Mouse (Mus musculus) hindbrain, embryonic 11.5 days (tissue): Measurements from ENCODE around the gene Atp8b4. TPM values are rescaled to one million over a fixed set of nuclear protein-coding genes. Genes with fewer than 3 reads are reported as not detected.

Source experiments
- ATAC-seq: fragments of 200-750 bp; cut with Nextera tagmentation; 2 replicates; pipeline ENCODE4 v1.8.0; 2017; ENCODE audit warnings: mild to moderate bottlenecking, moderate TSS enrichment, moderate library complexity; ENCODE audit not compliant: low FRiP score
- DNase-seq: peaks from one replicate; pipeline ENCODE4 v3.0.0-alpha.2; 2015; ENCODE audit warnings: low spot score
- H3K27ac ChIP-seq: fragments of 300-500 bp; sonication (generic); 2 replicates; pipeline ENCODE4 v1.5.1; 2014; ENCODE audit warnings: mild to moderate bottlenecking, low read depth, low read length
- H3K27me3 ChIP-seq: fragments of 300-500 bp; sonication (generic); 2 replicates; pipeline ENCODE4 v1.6.1; 2014; ENCODE audit warnings: mild to moderate bottlenecking, low read length, moderate library complexity, mixed read lengths; ENCODE audit not compliant: control insufficient read depth, insufficient read depth
- H3K36me3 ChIP-seq: fragments of 300-500 bp; sonication (generic); 2 replicates; pipeline ENCODE4 v1.6.1; 2014; ENCODE audit warnings: mild to moderate bottlenecking, low read length, moderate library complexity, mixed read lengths; ENCODE audit not compliant: control insufficient read depth, insufficient read depth
- H3K4me1 ChIP-seq: fragments of 300-500 bp; sonication (generic); replicated peaks from 2 replicates; pipeline ENCODE4 v1.6.1; 2014; ENCODE audit warnings: low read length, mixed read lengths; ENCODE audit not compliant: control insufficient read depth, insufficient read depth
- H3K4me2 ChIP-seq: fragments of 300-500 bp; sonication (generic); replicated peaks from 2 replicates; pipeline ENCODE4 v1.6.1; 2014; ENCODE audit warnings: mild to moderate bottlenecking, low read depth, low read length
- H3K4me3 ChIP-seq: fragments of 300-500 bp; sonication (generic); 2 replicates; pipeline ENCODE4 v1.5.1; 2014; ENCODE audit warnings: low read depth, low read length
- H3K9ac ChIP-seq: fragments of 300-500 bp; sonication (generic); 2 replicates; pipeline ENCODE4 v1.6.1; 2014; ENCODE audit warnings: low read depth, low read length
- H3K9me3 ChIP-seq: fragments of 300-500 bp; sonication (generic); 2 replicates; pipeline ENCODE4 v1.6.1; 2016; ENCODE audit warnings: low read length; ENCODE audit not compliant: control insufficient read depth
- WGBS: fragments of 180-500 bp; shearing (Covaris S2); extraction: QIAGEN DNeasy Blood & Tissue Kit; methylation state at CpG from one replicate; pipeline ENCODE4 v1.1.7; 2014; 5-methylcytosine and 5-hydroxymethylcytosine counted together
- polyA plus RNA-seq: library from polyadenylated mRNA; unstranded; fragments of >200 nt; fragmentation: Nextera tagmentation; extraction: Ambion mirVana; gene quantifications from 2 replicates; pipeline ENCODE4 v1.2.1, GENCODE M21; 2014

Atp8b4 gene
- polyA plus RNA-seq, 1 experiment from 2014 or later: 0.06 TPM

GRCm38 (mm10) chr2:126290702-126291101 is 209.8 kb downstream of the Atp8b4 start:
- DNase-seq (no peak), ATAC-seq (no peak)
- no peak overlapping the region for H3K27ac ChIP-seq
- H3K4me3 ChIP-seq: no peak overlapping the region
- no peak overlapping the region for H3K4me2 ChIP-seq
- H3K9me3 ChIP-seq: no peaks in the 10 kb centered on the region
- no peak overlapping the region for H3K9ac ChIP-seq
- no peaks in the 10 kb centered on the region for H3K27me3 ChIP-seq
- 88% methylated on average over 7 of the region's 7 CpGs for WGBS
- no peaks in the 10 kb centered on the region for H3K4me1 ChIP-seq
- no peaks in the 10 kb centered on the region for H3K36me3 ChIP-seq

- Histone ChIP-seq H3K27ac (no peak overlapping the region), H3K9me3 (no peaks in the 10 kb centered on the region), H3K4me1 (no peaks in the 10 kb centered on the region), H3K4me3 (no peak overlapping the region), H3K4me2 (no peak overlapping the region), H3K36me3 (no peaks in the 10 kb centered on the region), H3K27me3 (no peaks in the 10 kb centered on the region), H3K9ac (no peak overlapping the region)
- no peak for DNase-seq
- 94% methylated on average over 5 of the region's 5 CpGs for WGBS
- no peak for ATAC-seq
Observed at GRCm38 (mm10) chr2:126287942-126288341, 212.5 kb downstream of the Atp8b4 start.

DNA sequence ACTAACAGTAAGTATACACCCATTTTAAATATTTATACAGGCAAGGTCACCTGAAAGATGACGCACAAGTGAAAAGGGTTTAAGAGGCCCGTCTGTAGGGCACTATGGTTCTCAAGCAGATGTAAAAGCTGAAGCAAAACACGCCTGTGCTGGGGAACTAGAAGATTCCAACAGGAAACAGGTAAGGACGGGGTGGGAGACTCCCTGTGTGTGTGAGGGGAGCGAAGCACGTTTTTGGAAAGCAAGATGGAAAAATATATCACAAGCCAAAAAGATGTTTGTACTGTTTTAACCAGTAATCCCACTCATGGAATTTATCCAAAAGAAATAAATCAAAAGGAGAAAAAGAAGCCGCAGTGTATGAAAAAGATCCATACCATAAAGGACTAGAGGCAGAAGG is 214.1 kb downstream of the Atp8b4 start:
- Histone ChIP-seq H3K9ac (no peak overlapping the region), H3K27me3 (no peaks in the 10 kb centered on the region), H3K9me3 (no peaks in the 10 kb centered on the region), H3K36me3 (no peaks in the 10 kb centered on the region), H3K4me2 (no peak overlapping the region), H3K4me1 (no peaks in the 10 kb centered on the region), H3K27ac (no peak overlapping the region), H3K4me3 (no peak overlapping the region)
- ATAC-seq (no peak), DNase-seq (no peak)
- 86% methylated on average over 7 of the region's 7 CpGs for WGBS

DNA sequence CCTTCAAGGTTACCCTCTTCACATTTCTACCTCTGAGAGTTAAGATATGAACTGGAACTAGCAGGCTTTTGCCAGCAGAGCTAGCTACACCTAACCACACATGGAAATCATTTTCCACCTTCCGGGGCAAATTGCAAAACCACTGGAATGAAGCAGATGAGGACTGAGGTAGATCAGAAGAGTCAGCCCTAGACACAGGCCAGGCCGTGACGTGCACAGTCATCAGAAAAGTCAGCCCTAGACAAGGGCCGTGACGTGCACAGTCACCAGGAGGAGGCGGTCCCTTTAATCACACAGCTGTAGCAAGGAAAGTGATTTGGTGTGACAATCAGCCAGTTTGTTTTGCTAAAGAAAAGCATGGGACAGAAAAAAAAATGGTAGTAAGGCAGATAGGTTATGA is 216.4 kb downstream of the Atp8b4 start:
- 72% methylated on average over 6 of the region's 6 CpGs for whole genome bisulfite sequencing
- Histone ChIP-seq H3K4me1 (no peaks in the 10 kb centered on the region), H3K9me3 (no peaks in the 10 kb centered on the region), H3K9ac (no peak overlapping the region), H3K36me3 (no peaks in the 10 kb centered on the region), H3K4me2 (no peak overlapping the region), H3K4me3 (no peak overlapping the region), H3K27ac (no peak overlapping the region), H3K27me3 (no peaks in the 10 kb centered on the region)
- ATAC-seq (no peak), DNase-seq (no peak)

DNA sequence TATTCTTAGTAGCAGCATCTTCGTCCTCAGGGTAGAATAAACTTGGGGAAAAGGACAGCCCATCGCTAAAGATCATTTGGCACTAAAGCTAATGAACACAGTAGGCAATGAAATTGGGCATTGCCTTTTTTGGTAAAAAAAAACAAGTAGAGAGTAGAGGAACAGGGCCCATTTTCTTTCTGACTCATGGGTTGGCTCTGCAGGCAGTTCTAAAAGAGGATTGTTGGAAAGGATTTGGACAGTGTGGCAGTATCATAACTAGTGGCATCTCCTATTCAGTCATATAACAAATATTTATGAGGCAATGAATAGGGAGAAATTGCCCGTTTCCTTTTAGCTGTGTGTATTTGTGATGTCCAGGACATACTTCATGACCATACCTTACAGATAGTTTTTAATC is 217.4 kb downstream of the Atp8b4 start:
- Histone ChIP-seq H3K4me1 (no peaks in the 10 kb centered on the region), H3K4me3 (no peak overlapping the region), H3K9me3 (no peaks in the 10 kb centered on the region), H3K27me3 (no peaks in the 10 kb centered on the region), H3K4me2 (no peak overlapping the region), H3K36me3 (no peaks in the 10 kb centered on the region), H3K9ac (no peak overlapping the region), H3K27ac (no peak overlapping the region)
- DNase-seq (no peak), ATAC-seq (no peak)
- 83% methylated on average over 3 of the region's 3 CpGs for WGBS

GRCm38 (mm10) chr2:126275511-126275910 is 225.0 kb downstream of the Atp8b4 start:
- Histone ChIP-seq H3K9ac (no peak overlapping the region), H3K9me3 (no peaks in the 10 kb centered on the region), H3K4me1 (no peaks in the 10 kb centered on the region), H3K27ac (no peak overlapping the region), H3K27me3 (no peaks in the 10 kb centered on the region), H3K4me2 (no peak overlapping the region), H3K36me3 (no peaks in the 10 kb centered on the region), H3K4me3 (no peak overlapping the region)
- 92% methylated on average over 3 of the region's 3 CpGs for WGBS
- DNase-seq: no peak
- no peak for ATAC-seq

- Histone ChIP-seq H3K4me3 (no peak overlapping the region), H3K27ac (no peak overlapping the region), H3K4me1 (no peaks in the 10 kb centered on the region), H3K27me3 (no peaks in the 10 kb centered on the region), H3K9ac (no peak overlapping the region), H3K36me3 (no peaks in the 10 kb centered on the region), H3K4me2 (no peak overlapping the region), H3K9me3 (no peaks in the 10 kb centered on the region)
- DNase-seq (no peak), ATAC-seq (no peak)
- WGBS: 90% methylated on average over 3 of the region's 3 CpGs
Observed at GRCm38 (mm10) chr2:126274826-126275405, 225.6 kb downstream of the Atp8b4 start.

DNA sequence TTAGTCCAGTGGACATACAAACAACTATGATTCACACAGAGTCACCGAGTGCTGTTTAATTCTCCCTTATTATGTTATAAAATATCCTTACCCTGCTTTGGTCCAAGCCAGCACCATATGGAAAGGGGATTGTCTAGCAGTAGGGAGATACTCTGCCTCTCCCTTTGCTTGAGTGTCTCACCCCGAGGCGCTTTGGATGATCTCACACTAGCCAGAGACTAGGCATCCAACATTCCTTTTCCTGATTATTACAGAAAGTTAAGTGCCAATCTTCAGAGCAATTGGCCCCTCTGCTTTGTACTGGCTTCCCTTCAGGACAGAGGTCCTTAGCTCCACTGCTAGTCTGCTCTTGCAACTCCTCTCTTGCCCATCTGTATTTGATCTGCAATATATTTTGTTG is 226.2 kb downstream of the Atp8b4 start:
- Histone ChIP-seq H3K9me3 (no peaks in the 10 kb centered on the region), H3K36me3 (no peaks in the 10 kb centered on the region), H3K4me2 (no peak overlapping the region), H3K4me1 (no peaks in the 10 kb centered on the region), H3K27me3 (no peaks in the 10 kb centered on the region), H3K27ac (no peak overlapping the region), H3K4me3 (no peak overlapping the region), H3K9ac (no peak overlapping the region)
- DNase-seq (no peak), ATAC-seq (no peak)
- WGBS: 90% methylated on average over 3 of the region's 3 CpGs
